Mouse (Mus musculus) liver, adult 2 months (tissue): ENCODE data around the gene Fam131a.

Experiments used
- CTCF ChIP-seq: fragments of 200-500 bp; IDR thresholded peaks from 2 replicates; pipeline ENCODE4 v1.5.1; 2011; ENCODE audit warnings: low read depth, low read length, control low read depth
- POLR2A ChIP-seq: fragments of 200-500 bp; IDR thresholded peaks from 2 replicates; pipeline ENCODE4 v1.6.1; 2011; ENCODE audit warnings: low read length, control low read depth; ENCODE audit not compliant: insufficient read depth; ENCODE audit errors: extremely low read depth

DNA sequence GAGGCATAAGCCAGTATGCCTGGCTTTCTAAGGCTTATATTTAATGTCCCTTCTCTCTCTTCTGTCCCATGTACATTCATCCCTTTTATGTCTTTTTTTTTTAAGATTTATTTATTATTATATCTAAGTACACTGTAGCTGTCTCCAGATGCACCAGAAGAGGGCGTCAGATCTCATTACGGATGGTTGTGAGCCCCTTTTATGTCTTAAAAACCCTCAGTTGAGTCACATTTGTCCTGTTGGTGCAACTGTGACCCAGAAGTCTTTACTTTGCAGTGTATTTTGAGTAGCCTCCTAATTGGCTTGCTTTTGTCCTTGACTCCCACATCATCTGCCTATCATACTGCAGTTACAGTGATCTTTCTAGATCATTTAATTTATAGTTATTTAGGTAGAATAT, 39.7 kb upstream of the Fam131a start:
- TF ChIP-seq POLR2A (no peak), CTCF (no peak)
